Mouse (Mus musculus): ENCODE data around the gene Ivl. TPM values are rescaled to one million over a fixed set of nuclear protein-coding genes. Genes with fewer than 3 reads are reported as not detected.

The Ivl gene
- polyA plus RNA-seq, 1 experiment from 2014 or later = 21.1 TPM

- no peak overlapping the region for H3K9ac ChIP-seq (ENCODE audit: low read length)
- ATAC-seq (ENCODE audit: low FRiP score, low TSS enrichment) (no peak), DNase-seq (ENCODE audit: low spot score) (no peak)
- no peak overlapping the region for H3K4me2 ChIP-seq (replicated peaks; ENCODE audit: low read depth)
- H3K27me3 ChIP-seq (ENCODE audit: control insufficient read depth, insufficient read depth, low read length) = no peaks in the 10 kb centered on the region
- no peak overlapping the region for H3K4me3 ChIP-seq (ENCODE audit: low read depth, low read length)
- no peak for TF ChIP-seq CTCF (IDR thresholded peaks at IDR 0.05; ENCODE audit: low read depth)
- no peak for TF ChIP-seq EP300 (optimal IDR thresholded peaks at IDR 0.05)
- no peaks in the 10 kb centered on the region for H3K9me3 ChIP-seq (ENCODE audit: control insufficient read depth, low read length)
- H3K4me1 ChIP-seq (replicated peaks; ENCODE audit: control insufficient read depth, insufficient read depth) = no peaks in the 10 kb centered on the region
- H3K36me3 ChIP-seq (ENCODE audit: control insufficient read depth, insufficient read depth, low read length) = no peaks in the 10 kb centered on the region
- no peak overlapping the region for H3K27ac ChIP-seq (replicated peaks)
Observed at GRCm38 (mm10) chr3:92599973-92600372, 26.4 kb upstream of the Ivl start.

GRCm38 (mm10) chr3:92598429-92598828, 24.9 kb upstream of the Ivl start:
- TF ChIP-seq CTCF (IDR thresholded peaks at IDR 0.05; ENCODE audit: low read depth) (no peak), EP300 (optimal IDR thresholded peaks at IDR 0.05) (no peak)
- Histone ChIP-seq H3K4me1 (replicated peaks; ENCODE audit: control insufficient read depth, insufficient read depth) (no peaks in the 10 kb centered on the region), H3K9me3 (ENCODE audit: control insufficient read depth, low read length) (no peaks in the 10 kb centered on the region), H3K36me3 (ENCODE audit: control insufficient read depth, insufficient read depth, low read length) (no peaks in the 10 kb centered on the region), H3K4me2 (replicated peaks; ENCODE audit: low read depth) (no peak overlapping the region), H3K27me3 (ENCODE audit: control insufficient read depth, insufficient read depth, low read length) (no peaks in the 10 kb centered on the region), H3K9ac (ENCODE audit: low read length) (no peak overlapping the region), H3K27ac (replicated peaks) (no peak overlapping the region), H3K4me3 (ENCODE audit: low read depth, low read length) (no peak overlapping the region)
- WGBS = 87% methylated on average over 2 of the region's 2 CpGs
- DNase-seq (ENCODE audit: low spot score) (no peak), ATAC-seq (ENCODE audit: low FRiP score, low TSS enrichment) (no peak)

GRCm38 (mm10) chr3:92588858-92589257, 15.3 kb upstream of the Ivl start, which contains the start of gene Smcp:
Gene Smcp (minus strand): TSS chr3:92588997.
- Histone ChIP-seq H3K4me2 (replicated peaks; ENCODE audit: low read depth) (no peak within 1 kb of the TSS), H3K27me3 (ENCODE audit: control insufficient read depth, insufficient read depth, low read length) (no peaks in the 10 kb centered on the region), H3K27ac (replicated peaks) (no peak within 1 kb of the TSS), H3K4me3 (ENCODE audit: low read depth, low read length) (no peak within 1 kb of the TSS), H3K9me3 (ENCODE audit: control insufficient read depth, low read length) (no peaks in the 10 kb centered on the region), H3K36me3 (ENCODE audit: control insufficient read depth, insufficient read depth, low read length) (no peaks in the 10 kb centered on the region), H3K4me1 (replicated peaks; ENCODE audit: control insufficient read depth, insufficient read depth) (no peaks in the 10 kb centered on the region), H3K9ac (ENCODE audit: low read length) (no peak within 1 kb of the TSS)
- 54% methylated on average over 1 of the region's 1 CpGs for WGBS
- TF ChIP-seq EP300 (optimal IDR thresholded peaks at IDR 0.05) = no peak
- no peak for DNase-seq (ENCODE audit: low spot score)
- no peak for ATAC-seq (ENCODE audit: low FRiP score, low TSS enrichment)

- no peak for TF ChIP-seq EP300 (optimal IDR thresholded peaks at IDR 0.05)
- no peak for TF ChIP-seq CTCF (IDR thresholded peaks at IDR 0.05; ENCODE audit: low read depth)
- DNase-seq (ENCODE audit: low spot score) = no peak
- H3K36me3 ChIP-seq (ENCODE audit: control insufficient read depth, insufficient read depth, low read length) = no peaks in the 10 kb centered on the region
- H3K4me1 ChIP-seq (replicated peaks; ENCODE audit: control insufficient read depth, insufficient read depth) = no peaks in the 10 kb centered on the region
- 74% methylated on average over 3 of the region's 3 CpGs for WGBS
- no peak overlapping the region for H3K27ac ChIP-seq (replicated peaks)
- ATAC-seq (ENCODE audit: low FRiP score, low TSS enrichment) = no peak
- no peak overlapping the region for H3K9ac ChIP-seq (ENCODE audit: low read length)
- no peak overlapping the region for H3K4me3 ChIP-seq (ENCODE audit: low read depth, low read length)
- H3K9me3 ChIP-seq (ENCODE audit: control insufficient read depth, low read length) = no peaks in the 10 kb centered on the region
- no peaks in the 10 kb centered on the region for H3K27me3 ChIP-seq (ENCODE audit: control insufficient read depth, insufficient read depth, low read length)
- H3K4me2 ChIP-seq (replicated peaks; ENCODE audit: low read depth) = no peak overlapping the region
Observed at GRCm38 (mm10) chr3:92587190-92587589, 13.7 kb upstream of the Ivl start.

- Histone ChIP-seq H3K27me3 (ENCODE audit: control insufficient read depth, insufficient read depth, low read length) (no peaks in the 10 kb centered on the region), H3K4me2 (replicated peaks; ENCODE audit: low read depth) (no peak overlapping the region), H3K9me3 (ENCODE audit: control insufficient read depth, low read length) (no peaks in the 10 kb centered on the region), H3K4me3 (ENCODE audit: low read depth, low read length) (no peak overlapping the region), H3K9ac (ENCODE audit: low read length) (no peak overlapping the region), H3K27ac (replicated peaks) (no peak overlapping the region), H3K4me1 (replicated peaks; ENCODE audit: control insufficient read depth, insufficient read depth) (no peaks in the 10 kb centered on the region), H3K36me3 (ENCODE audit: control insufficient read depth, insufficient read depth, low read length) (no peaks in the 10 kb centered on the region)
- TF ChIP-seq CTCF (IDR thresholded peaks at IDR 0.05; ENCODE audit: low read depth) = no peak
- no peak for TF ChIP-seq EP300 (optimal IDR thresholded peaks at IDR 0.05)
- 45% methylated on average over 1 of the region's 1 CpGs for WGBS
- DNase-seq (ENCODE audit: low spot score) (no peak), ATAC-seq (ENCODE audit: low FRiP score, low TSS enrichment) (no peak)
Observed at GRCm38 (mm10) chr3:92585055-92585454, 11.5 kb upstream of the Ivl start.

GRCm38 (mm10) chr3:92583164-92583826, 9.8 kb upstream of the Ivl start:
- H3K9me3 ChIP-seq (ENCODE audit: control insufficient read depth, low read length) = no peaks in the 10 kb centered on the region
- H3K4me3 ChIP-seq (ENCODE audit: low read depth, low read length) = no peak overlapping the region
- no peaks in the 10 kb centered on the region for H3K36me3 ChIP-seq (ENCODE audit: control insufficient read depth, insufficient read depth, low read length)
- H3K9ac ChIP-seq (ENCODE audit: low read length) = no peak overlapping the region
- no peak overlapping the region for H3K27ac ChIP-seq (replicated peaks)
- no peak for TF ChIP-seq EP300 (optimal IDR thresholded peaks at IDR 0.05)
- TF ChIP-seq CTCF (IDR thresholded peaks at IDR 0.05; ENCODE audit: low read depth) = no peak
- H3K4me1 ChIP-seq (replicated peaks; ENCODE audit: control insufficient read depth, insufficient read depth) = no peaks in the 10 kb centered on the region
- WGBS = 45% methylated on average over 3 of the region's 3 CpGs
- H3K4me2 ChIP-seq (replicated peaks; ENCODE audit: low read depth) = no peak overlapping the region
- ATAC-seq (ENCODE audit: low FRiP score, low TSS enrichment) = no peak
- no peaks in the 10 kb centered on the region for H3K27me3 ChIP-seq (ENCODE audit: control insufficient read depth, insufficient read depth, low read length)
- DNase-seq (ENCODE audit: low spot score) = no peak
